Mouse (Mus musculus): ENCODE results near the gene Ncs1. TPM values are rescaled to one million over a fixed set of nuclear protein-coding genes. Genes with fewer than 3 reads are reported as not detected.

Ncs1 gene
- polyA plus RNA-seq, 1 experiment from 2014 or later: 0.62 TPM

DNA sequence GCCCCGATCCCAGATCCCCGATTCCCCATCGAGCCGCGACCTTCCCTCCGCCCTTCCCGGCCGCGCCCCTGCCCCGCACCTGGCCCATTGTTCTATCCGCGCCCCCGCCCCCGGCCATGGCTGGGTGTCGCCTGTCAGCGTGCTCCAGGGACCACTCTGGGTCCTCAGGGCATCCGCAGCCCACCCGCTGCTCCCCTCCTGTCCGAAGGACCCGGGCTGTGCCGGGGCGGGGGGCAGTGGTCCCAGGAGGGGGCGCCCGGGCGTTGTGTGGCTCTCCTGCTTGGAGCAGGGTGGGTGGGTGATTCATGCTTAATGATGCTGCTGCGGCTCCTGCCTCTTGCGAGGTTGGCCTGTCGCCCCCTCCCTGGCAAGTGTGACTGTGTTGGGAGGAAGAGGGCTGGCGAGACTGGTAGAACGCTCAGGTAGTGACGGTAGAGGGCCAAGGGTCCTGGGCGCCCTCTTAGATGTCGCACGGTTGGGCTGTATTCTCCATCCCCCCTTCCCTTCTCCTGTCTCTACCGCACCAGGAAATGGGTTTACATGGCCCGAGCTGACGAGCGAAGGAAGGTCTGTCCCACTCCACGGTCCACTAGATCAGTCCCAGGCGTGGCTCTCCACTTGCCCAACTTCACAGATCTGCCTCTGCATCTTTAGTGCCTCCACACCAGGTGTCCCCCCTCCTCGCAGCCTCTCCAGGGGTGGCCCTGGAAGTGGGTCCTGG is 788 bp downstream of the Ncs1 start:
- Histone ChIP-seq H3K4me2 (ENCODE audit: low read depth, low read length) (peak overlapping the region; percentile 88), H3K4me1 (ENCODE audit: insufficient read depth) (peaks cover 5% of the 10 kb centered on the region), H3K4me3 (ENCODE audit: low read depth, low read length) (peak overlapping the region; percentile 54), H3K9me3 (ENCODE audit: low read length) (no peaks in the 10 kb centered on the region), H3K9ac (replicated peaks) (peak overlapping the region; percentile 50), H3K27me3 (ENCODE audit: insufficient read depth, low read length) (peaks cover 32% of the 10 kb centered on the region), H3K27ac (ENCODE audit: low read depth) (no peak overlapping the region), H3K36me3 (replicated peaks; ENCODE audit: insufficient read depth, low read length) (no peaks in the 10 kb centered on the region)
- DNase-seq (no peak), ATAC-seq (no peak)
- TF ChIP-seq CTCF (IDR thresholded peaks at IDR 0.05; ENCODE audit: low read depth) (no peak), EP300 (IDR thresholded peaks at IDR 0.05; ENCODE audit: low read depth) (no peak)
- 4% methylated on average over 33 of the region's 41 CpGs for WGBS (ENCODE audit: insufficient replicate concordance)

DNA sequence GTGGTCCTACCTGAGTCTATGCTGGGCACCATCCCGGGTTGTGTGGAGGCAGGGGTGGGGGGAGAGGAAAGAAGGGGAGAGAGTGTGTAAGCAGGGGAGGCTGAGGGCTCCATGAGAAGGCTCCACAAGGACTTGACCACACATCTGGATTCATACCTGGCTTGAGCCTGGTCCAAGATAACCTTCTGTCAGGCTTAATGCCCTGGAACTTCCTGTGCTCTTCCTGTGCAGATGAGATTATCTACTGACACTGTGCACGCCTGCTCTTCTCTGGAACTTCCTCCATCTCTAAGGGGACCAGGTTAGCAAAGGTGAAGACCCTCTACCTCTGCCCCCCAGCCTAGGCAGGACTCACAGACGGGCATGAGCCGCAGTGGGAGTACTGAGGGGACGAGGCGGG is 3.2 kb downstream of the Ncs1 start:
- Histone ChIP-seq H3K27ac (ENCODE audit: low read depth) (no peak overlapping the region), H3K4me2 (ENCODE audit: low read depth, low read length) (no peak overlapping the region), H3K4me1 (ENCODE audit: insufficient read depth) (peaks cover 5% of the 10 kb centered on the region), H3K36me3 (replicated peaks; ENCODE audit: insufficient read depth, low read length) (no peaks in the 10 kb centered on the region), H3K9me3 (ENCODE audit: low read length) (no peaks in the 10 kb centered on the region), H3K4me3 (ENCODE audit: low read depth, low read length) (no peak overlapping the region), H3K27me3 (ENCODE audit: insufficient read depth, low read length) (peaks cover 32% of the 10 kb centered on the region), H3K9ac (replicated peaks) (no peak overlapping the region)
- no peak for DNase-seq
- no peak for ATAC-seq
- no peak for TF ChIP-seq EP300 (IDR thresholded peaks at IDR 0.05; ENCODE audit: low read depth)
- TF ChIP-seq CTCF (IDR thresholded peaks at IDR 0.05; ENCODE audit: low read depth): no peak
- WGBS (ENCODE audit: insufficient replicate concordance): 73% methylated on average over 6 of the region's 6 CpGs

DNA sequence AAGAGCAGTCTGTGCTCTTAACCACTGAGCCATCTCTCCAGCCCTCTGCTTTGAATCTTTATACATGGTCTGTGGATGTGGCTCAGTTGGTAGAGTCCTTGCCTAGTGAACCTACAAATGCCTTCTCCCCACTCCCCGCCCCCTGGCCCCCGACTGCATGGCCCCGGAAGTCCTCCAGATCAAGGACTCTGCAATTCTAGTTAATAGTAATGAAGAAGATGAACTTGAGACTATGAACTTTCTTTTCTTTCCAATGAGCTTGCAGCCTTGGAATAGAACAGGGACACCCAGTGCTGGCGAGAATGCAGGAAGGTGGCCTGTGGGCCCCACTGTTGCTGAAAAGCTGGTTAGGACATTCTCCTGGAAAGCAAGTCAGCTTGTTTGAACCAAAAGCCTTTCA is 6.5 kb downstream of the Ncs1 start:
- Histone ChIP-seq H3K9ac (replicated peaks) (no peak overlapping the region), H3K27me3 (ENCODE audit: insufficient read depth, low read length) (peaks cover 7% of the 10 kb centered on the region), H3K4me3 (ENCODE audit: low read depth, low read length) (no peak overlapping the region), H3K9me3 (ENCODE audit: low read length) (no peaks in the 10 kb centered on the region), H3K36me3 (replicated peaks; ENCODE audit: insufficient read depth, low read length) (no peaks in the 10 kb centered on the region), H3K4me1 (ENCODE audit: insufficient read depth) (peaks cover 3% of the 10 kb centered on the region; the same call in 1 of the 2 replicates), H3K4me2 (ENCODE audit: low read depth, low read length) (no peak overlapping the region), H3K27ac (ENCODE audit: low read depth) (no peak overlapping the region)
- ATAC-seq (no peak), DNase-seq (no peak)
- 85% methylated on average over 4 of the region's 4 CpGs for whole genome bisulfite sequencing (ENCODE audit: insufficient replicate concordance)
- TF ChIP-seq CTCF (IDR thresholded peaks at IDR 0.05; ENCODE audit: low read depth) (no peak), EP300 (IDR thresholded peaks at IDR 0.05; ENCODE audit: low read depth) (no peak)

DNA sequence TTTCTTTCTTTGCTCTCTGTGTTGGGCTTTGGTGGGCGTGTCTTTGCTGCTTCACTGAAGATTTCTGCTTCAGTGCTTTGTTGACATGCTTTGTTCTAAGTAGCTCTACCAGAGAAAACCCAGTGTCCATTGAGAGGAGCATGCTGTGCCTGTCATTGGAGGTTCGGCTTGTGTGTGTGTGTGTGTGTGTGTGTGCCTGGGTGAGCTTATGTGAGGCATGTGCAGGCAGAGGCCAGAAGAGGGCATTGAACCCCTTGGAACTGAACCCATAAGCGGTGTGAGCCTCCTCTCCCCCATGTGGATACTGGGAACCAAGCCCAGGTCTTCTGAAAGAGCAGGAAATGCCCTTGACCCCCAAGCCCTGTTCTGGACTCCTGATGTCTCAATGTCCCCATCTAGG is 7.8 kb downstream of the Ncs1 start:
- no peak overlapping the region for H3K4me3 ChIP-seq (ENCODE audit: low read depth, low read length)
- TF ChIP-seq CTCF (IDR thresholded peaks at IDR 0.05; ENCODE audit: low read depth) (no peak), EP300 (IDR thresholded peaks at IDR 0.05; ENCODE audit: low read depth) (no peak)
- no peak overlapping the region for H3K4me2 ChIP-seq (ENCODE audit: low read depth, low read length)
- no peak overlapping the region for H3K9ac ChIP-seq (replicated peaks)
- no peak overlapping the region for H3K27ac ChIP-seq (ENCODE audit: low read depth)
- no peak for DNase-seq
- no peaks in the 10 kb centered on the region for H3K36me3 ChIP-seq (replicated peaks; ENCODE audit: insufficient read depth, low read length)
- WGBS (ENCODE audit: insufficient replicate concordance): 62% methylated on average over 3 of the region's 3 CpGs
- no peaks in the 10 kb centered on the region for H3K27me3 ChIP-seq (ENCODE audit: insufficient read depth, low read length)
- H3K9me3 ChIP-seq (ENCODE audit: low read length): no peaks in the 10 kb centered on the region
- ATAC-seq: peak; percentile 24; the same call in 1 of the 2 replicates
- peaks cover 4% of the 10 kb centered on the region for H3K4me1 ChIP-seq (ENCODE audit: insufficient read depth)

DNA sequence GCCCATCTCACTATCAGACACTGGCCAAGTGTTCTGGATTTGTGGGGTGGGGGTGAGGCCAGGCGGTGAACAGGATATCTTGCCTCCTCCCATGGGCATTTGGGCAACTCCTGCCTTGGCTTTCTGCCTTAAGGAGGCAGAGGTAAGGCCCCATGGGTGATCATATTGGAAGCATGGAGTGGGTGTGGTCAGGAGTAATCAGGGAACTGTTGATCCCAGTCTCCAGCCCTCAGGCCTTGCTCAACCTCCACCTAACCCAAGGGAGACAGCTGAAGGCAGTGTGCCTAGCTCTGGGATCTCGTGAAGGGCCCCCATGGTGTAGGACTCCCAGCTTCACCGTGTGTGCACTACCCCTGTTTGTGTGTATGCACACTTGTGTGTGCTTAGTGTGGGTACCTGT is 9.2 kb downstream of the Ncs1 start:
- ATAC-seq (no peak), DNase-seq (no peak)
- no peak overlapping the region for H3K4me2 ChIP-seq (ENCODE audit: low read depth, low read length)
- H3K36me3 ChIP-seq (replicated peaks; ENCODE audit: insufficient read depth, low read length): no peaks in the 10 kb centered on the region
- no peaks in the 10 kb centered on the region for H3K9me3 ChIP-seq (ENCODE audit: low read length)
- no peaks in the 10 kb centered on the region for H3K27me3 ChIP-seq (ENCODE audit: insufficient read depth, low read length)
- H3K9ac ChIP-seq (replicated peaks): no peak overlapping the region
- 89% methylated on average over 3 of the region's 3 CpGs for WGBS (ENCODE audit: insufficient replicate concordance)
- H3K4me1 ChIP-seq (ENCODE audit: insufficient read depth): peaks cover 14% of the 10 kb centered on the region
- no peak overlapping the region for H3K27ac ChIP-seq (ENCODE audit: low read depth)
- no peak for TF ChIP-seq CTCF (IDR thresholded peaks at IDR 0.05; ENCODE audit: low read depth)
- TF ChIP-seq EP300 (IDR thresholded peaks at IDR 0.05; ENCODE audit: low read depth): no peak
- no peak overlapping the region for H3K4me3 ChIP-seq (ENCODE audit: low read depth, low read length)

DNA sequence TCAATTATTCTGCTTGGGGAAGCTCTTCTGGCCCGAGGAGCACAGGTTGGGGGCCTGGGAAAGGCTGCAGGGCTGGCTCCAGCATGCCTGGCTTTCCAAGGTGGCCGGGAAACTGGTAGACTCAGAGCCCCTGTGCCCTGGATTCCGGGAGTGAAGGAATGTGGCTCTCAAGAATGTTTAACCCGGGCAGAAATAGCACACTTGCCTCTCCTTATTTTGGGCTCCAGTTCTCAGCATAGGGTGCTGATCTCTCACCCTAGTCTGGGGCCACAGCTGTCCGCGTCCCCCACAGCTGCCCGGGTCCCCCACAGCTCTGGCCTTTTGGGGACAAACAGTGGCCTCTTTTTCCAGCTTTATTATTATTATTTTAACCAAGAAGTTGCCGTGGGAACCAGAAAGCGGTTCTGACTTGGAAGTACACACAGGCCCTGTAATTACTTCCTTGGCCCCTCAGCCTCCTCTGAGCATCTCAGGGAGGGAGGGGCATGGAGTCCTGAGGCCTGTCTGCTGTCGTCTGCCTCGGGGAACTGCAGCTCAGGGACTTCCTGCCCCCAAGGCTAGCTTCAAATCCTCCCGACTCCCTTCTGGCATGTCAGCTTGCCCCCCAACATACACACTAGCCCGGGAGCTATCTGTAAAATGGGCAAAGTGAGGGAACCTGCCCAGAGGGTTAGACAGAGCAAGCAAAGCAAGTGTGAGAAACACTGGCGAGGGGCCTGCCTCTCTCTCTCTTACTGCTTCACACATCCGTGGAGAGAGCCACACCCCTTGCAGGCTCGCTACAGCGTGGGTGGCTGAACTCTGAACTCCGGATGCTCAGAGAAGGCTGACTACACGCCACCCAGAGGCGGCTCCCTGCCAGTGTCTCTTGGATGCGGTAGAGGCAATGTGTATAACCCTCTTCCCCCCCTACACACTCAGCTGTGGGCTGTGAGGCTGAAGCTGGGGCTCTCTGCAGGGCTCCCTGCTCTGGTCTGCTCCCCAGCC is 10.6 kb downstream of the Ncs1 start:
- DNase-seq (peak; percentile 80), ATAC-seq (peak; percentile 79)
- no peaks in the 10 kb centered on the region for H3K9me3 ChIP-seq (ENCODE audit: low read length)
- no peak overlapping the region for H3K4me3 ChIP-seq (ENCODE audit: low read depth, low read length)
- TF ChIP-seq CTCF (IDR thresholded peaks at IDR 0.05; ENCODE audit: low read depth): peak; percentile 63
- no peak for TF ChIP-seq EP300 (IDR thresholded peaks at IDR 0.05; ENCODE audit: low read depth)
- no peaks in the 10 kb centered on the region for H3K27me3 ChIP-seq (ENCODE audit: insufficient read depth, low read length)
- peak overlapping the region; percentile 34; the same call in 1 of the 2 replicates for H3K27ac ChIP-seq (ENCODE audit: low read depth)
- WGBS (ENCODE audit: insufficient replicate concordance): 26% methylated on average over 21 of the region's 21 CpGs
- H3K9ac ChIP-seq (replicated peaks): no peak overlapping the region
- H3K36me3 ChIP-seq (replicated peaks; ENCODE audit: insufficient read depth, low read length): no peaks in the 10 kb centered on the region
- H3K4me1 ChIP-seq (ENCODE audit: insufficient read depth): peaks cover 14% of the 10 kb centered on the region
- peak overlapping the region; percentile 27; the same call in 1 of the 2 replicates for H3K4me2 ChIP-seq (ENCODE audit: low read depth, low read length)

Measured in liver, postnatal 0 days (tissue).